8 mouse cellular contexts compared by ENCODE assay signal in genomic region chr17:35269653-35270347, GRCm38 (mm10). TPM values are rescaled to one million over a fixed set of nuclear protein-coding genes. Genes with fewer than 3 reads are reported as not detected.
DNase-seq lines count a peak whose midpoint lies in the region; ATAC-seq and TF ChIP-seq lines count a peak whose summit lies in the region.

No protein-coding gene starts in this region.

- H3K4me2 ChIP-seq in kidney, embryonic 16.5 days (replicated peaks; ENCODE audit: low read depth, low read length): no peak overlapping the region
- H3K4me2 ChIP-seq in kidney, postnatal 0 days (ENCODE audit: low read length): no peak overlapping the region
- no peak overlapping the region for H3K4me2 ChIP-seq in midbrain, embryonic 16.5 days (ENCODE audit: low read length)

- WGBS in kidney, embryonic 16.5 days: 44% methylated on average over 3 of the region's 3 CpGs
- WGBS in kidney, postnatal 0 days: 40% methylated on average over 3 of the region's 3 CpGs
- 19% methylated on average over 3 of the region's 3 CpGs for WGBS in midbrain, embryonic 16.5 days

- H3K9ac ChIP-seq in kidney, embryonic 16.5 days (replicated peaks; ENCODE audit: low read length): no peak overlapping the region
- no peak overlapping the region for H3K9ac ChIP-seq in kidney, postnatal 0 days (ENCODE audit: low read depth, low read length)
- no peak overlapping the region for H3K9ac ChIP-seq in midbrain, embryonic 16.5 days (ENCODE audit: low read depth, low read length)

- H3K27me3 ChIP-seq in kidney, embryonic 16.5 days (ENCODE audit: insufficient read depth, low read length): no peaks in the 10 kb centered on the region
- no peaks in the 10 kb centered on the region for H3K27me3 ChIP-seq in kidney, postnatal 0 days (ENCODE audit: insufficient read depth, low read length)
- no peaks in the 10 kb centered on the region for H3K27me3 ChIP-seq in midbrain, embryonic 16.5 days (ENCODE audit: control insufficient read depth, insufficient read depth, low read depth, low read length)

- no peak for TF ChIP-seq CTCF in kidney, postnatal 0 days (IDR thresholded peaks at IDR 0.05; ENCODE audit: low read depth)

- DNase-seq in kidney, adult 11 months: no peak
- peak; percentile 70 for DNase-seq in adrenal gland, postnatal 25 days
- DNase-seq in kidney, postnatal 0 days (ENCODE audit: low spot score): peak; percentile 78
- DNase-seq in spleen, postnatal 4 days (ENCODE audit: low spot score in 2 of 2): peak; percentile 48 to 77
- no peak for DNase-seq in left cerebral cortex, adult 8-10 months (ENCODE audit: low spot score in 2 of 2)
- no peak for DNase-seq in ovary, postnatal 14 days (ENCODE audit: low spot score)

- H3K9me3 ChIP-seq in kidney, embryonic 16.5 days (ENCODE audit: low read length): no peaks in the 10 kb centered on the region; the same call in 1 of the 2 replicates
- no peaks in the 10 kb centered on the region for H3K9me3 ChIP-seq in kidney, postnatal 0 days (replicated peaks; ENCODE audit: low read length)
- 0 out of 2 replicates have a peak, but pooled peaks cover 2% of the 10 kb centered on the region for H3K9me3 ChIP-seq in midbrain, embryonic 16.5 days (replicated peaks; ENCODE audit: control insufficient read depth, low read length, poor library complexity, severe bottlenecking)

- no peaks in the 10 kb centered on the region for H3K4me1 ChIP-seq in kidney, embryonic 16.5 days (ENCODE audit: insufficient read depth, low read length)
- H3K4me1 ChIP-seq in kidney, postnatal 0 days (replicated peaks; ENCODE audit: insufficient read depth, low read length): no peaks in the 10 kb centered on the region
- no peaks in the 10 kb centered on the region; the same call in 1 of the 2 replicates for H3K4me1 ChIP-seq in midbrain, embryonic 16.5 days (ENCODE audit: control insufficient read depth, insufficient read depth, low read length)

- H3K27ac ChIP-seq in kidney, embryonic 16.5 days (ENCODE audit: low read length): no peak overlapping the region
- no peak overlapping the region for H3K27ac ChIP-seq in kidney, postnatal 0 days
- no peak overlapping the region for H3K27ac ChIP-seq in midbrain, embryonic 16.5 days (ENCODE audit: low read length)

- ATAC-seq in kidney, embryonic 16.5 days (ENCODE audit: low FRiP score, low TSS enrichment): peak; percentile 67; the same call in 1 of the 2 replicates
- 0 out of 2 replicates have a peak, but pooled peaks have one; percentile 40 for ATAC-seq in kidney, postnatal 0 days (replicated peaks; ENCODE audit: low FRiP score, low read depth)
- ATAC-seq in midbrain, embryonic 16.5 days: no peak

- H3K4me3 ChIP-seq in kidney, embryonic 16.5 days (ENCODE audit: low read length): no peak overlapping the region
- H3K4me3 ChIP-seq in kidney, postnatal 0 days (replicated peaks; ENCODE audit: low read depth, low read length): no peak overlapping the region
- H3K4me3 ChIP-seq in midbrain, embryonic 16.5 days (ENCODE audit: low read depth, low read length): no peak overlapping the region

- no peaks in the 10 kb centered on the region for H3K36me3 ChIP-seq in kidney, embryonic 16.5 days (ENCODE audit: insufficient read depth, low read length)
- no peaks in the 10 kb centered on the region for H3K36me3 ChIP-seq in kidney, postnatal 0 days (ENCODE audit: insufficient read depth, low read length)
- no peaks in the 10 kb centered on the region for H3K36me3 ChIP-seq in midbrain, embryonic 16.5 days (ENCODE audit: control insufficient read depth, insufficient read depth, low read length)

RNA-seq across cellular contexts. Expression of gene H2-D1, which starts 7.3 kb away (rescaled TPM):
- 73.6 and 87.2 TPM in 2 replicates for polyA plus RNA-seq in kidney, embryonic 16.5 days (2015; fragmentation: Nextera tagmentation; extraction: Ambion mirVana)
- total RNA-seq in adrenal gland, postnatal 25 days (2021): 86.1 and 109 TPM in 2 replicates
- polyA plus RNA-seq in kidney, postnatal 0 days (2015; fragmentation: Nextera tagmentation; extraction: Ambion mirVana): 111 and 125 TPM in 2 replicates
- total RNA-seq in left cerebral cortex, adult 8-10 months (2022): 10 to 100 TPM; 29.5 to 72.8 (median 47.5) TPM
- polyA plus RNA-seq in midbrain, embryonic 16.5 days (2015; fragmentation: Nextera tagmentation; extraction: Ambion mirVana): 82.5 and 109 TPM in 2 replicates

RNA-seq across cellular contexts. Expression of gene Ddx39b, which starts 28.3 kb away (rescaled TPM):
- 553 and 556 TPM in 2 replicates for polyA plus RNA-seq in kidney, embryonic 16.5 days (2015; fragmentation: Nextera tagmentation; extraction: Ambion mirVana)
- total RNA-seq in adrenal gland, postnatal 25 days (2021): 237 and 249 TPM in 2 replicates
- 303 and 329 TPM in 2 replicates for polyA plus RNA-seq in kidney, postnatal 0 days (2015; fragmentation: Nextera tagmentation; extraction: Ambion mirVana)
- 100 to 1,000 TPM; 175 to 212 (median 200) TPM for total RNA-seq in left cerebral cortex, adult 8-10 months (2022)
- polyA plus RNA-seq in midbrain, embryonic 16.5 days (2015; fragmentation: Nextera tagmentation; extraction: Ambion mirVana): 339 and 357 TPM in 2 replicates

RNA-seq across cellular contexts. Expression of gene Nfkbil1, which starts 34.2 kb away (rescaled TPM):
- 11.6 TPM in 2 replicates for polyA plus RNA-seq in kidney, embryonic 16.5 days (2015; fragmentation: Nextera tagmentation; extraction: Ambion mirVana)
- total RNA-seq in adrenal gland, postnatal 25 days (2021): 18.3 and 24.1 TPM in 2 replicates
- 11.7 and 14.5 TPM in 2 replicates for polyA plus RNA-seq in kidney, postnatal 0 days (2015; fragmentation: Nextera tagmentation; extraction: Ambion mirVana)
- 10 to 100 TPM; 14.1 to 18.8 (median 17.1) TPM for total RNA-seq in left cerebral cortex, adult 8-10 months (2022)
- polyA plus RNA-seq in midbrain, embryonic 16.5 days (2015; fragmentation: Nextera tagmentation; extraction: Ambion mirVana): 9.2 and 9.4 TPM in 2 replicates

RNA-seq across cellular contexts. Expression of gene Atp6v1g2, which starts 36.3 kb away (rescaled TPM):
- 5.8 and 8.5 TPM in 2 replicates for polyA plus RNA-seq in kidney, embryonic 16.5 days (2015; fragmentation: Nextera tagmentation; extraction: Ambion mirVana)
- 8.0 and 8.4 TPM in 2 replicates for total RNA-seq in adrenal gland, postnatal 25 days (2021)
- polyA plus RNA-seq in kidney, postnatal 0 days (2015; fragmentation: Nextera tagmentation; extraction: Ambion mirVana): 6.6 and 6.7 TPM in 2 replicates
- 100 to 1,000 TPM; 552 to 589 (median 575) TPM for total RNA-seq in left cerebral cortex, adult 8-10 months (2022)
- 111 and 139 TPM in 2 replicates for polyA plus RNA-seq in midbrain, embryonic 16.5 days (2015; fragmentation: Nextera tagmentation; extraction: Ambion mirVana)

RNA-seq across cellular contexts. Expression of gene Gm16181, which starts 49.2 kb away (rescaled TPM):
- 0.56 and 0.62 TPM in 2 replicates for polyA plus RNA-seq in kidney, embryonic 16.5 days (2015; fragmentation: Nextera tagmentation; extraction: Ambion mirVana)
- total RNA-seq in adrenal gland, postnatal 25 days (2021): not detected in 2 replicates
- polyA plus RNA-seq in kidney, postnatal 0 days (2015; fragmentation: Nextera tagmentation; extraction: Ambion mirVana): 0.25 and 0.29 TPM in 2 replicates
- not detected for total RNA-seq in left cerebral cortex, adult 8-10 months (2022)
- polyA plus RNA-seq in midbrain, embryonic 16.5 days (2015; fragmentation: Nextera tagmentation; extraction: Ambion mirVana): 0.38 and 0.57 TPM in 2 replicates

Comparison
In these comparisons a context has a peak if more than half of its experiments do, and no peak if none do; other contexts are left out.
1. DNase-seq: peak in adrenal gland, postnatal 25 days (single experiment), kidney, postnatal 0 days (single experiment) and spleen, postnatal 4 days (2 of 2); none in kidney, adult 11 months (single experiment), left cerebral cortex, adult 8-10 months (0 of 2) and ovary, postnatal 14 days (single experiment).